In genomic region chr3:124585761-124586160, GRCm38 (mm10) we compare ENCODE assay signal across 32 mouse cellular contexts. TPM values are rescaled to one million over a fixed set of nuclear protein-coding genes. Genes with fewer than 3 reads are reported as not detected.
DNase-seq lines count a peak whose midpoint lies in the region; ATAC-seq and TF ChIP-seq lines count a peak whose summit lies in the region.
"Had no signal": no experiment of that assay in that cellular context is flagged by ENCODE, and none has a peak within 500 bp of the region (broad histone marks: within the 10 kb centered on the region; RNA-seq: fewer than 3 reads in every experiment).

No protein-coding gene starts in this region.

- no peaks in the 10 kb centered on the region for H3K9me3 ChIP-seq in hindbrain, postnatal 0 days (ENCODE audit: low read length)
- no peaks in the 10 kb centered on the region for H3K9me3 ChIP-seq in hindbrain, embryonic 16.5 days (ENCODE audit: control insufficient read depth, low read length)
- peaks cover 10% of the 10 kb centered on the region for H3K9me3 ChIP-seq in CH12.LX (replicated peaks; ENCODE audit: low read length)
- no peaks in the 10 kb centered on the region for H3K9me3 ChIP-seq in stomach, postnatal 0 days (ENCODE audit: control insufficient read depth, low read length)
- H3K9me3 ChIP-seq: forebrain, embryonic 10.5 days; hindbrain, embryonic 15.5 days; limb, embryonic 15.5 days had no signal

- TF ChIP-seq CTCF in hindbrain, postnatal 0 days (IDR thresholded peaks at IDR 0.05; ENCODE audit: low read depth): peak; percentile 56
- TF ChIP-seq CTCF in CH12.LX (conservative IDR thresholded peaks at IDR 0.05 in 1 of 2, IDR thresholded peaks at IDR 0.05 in 1 of 2; ENCODE audit: low read depth in 2 of 2, low read length in 2 of 2): peak in 1 of 2 experiments; percentile 26; a peak in 2 of 4 replicates
- TF ChIP-seq CTCF in stomach, postnatal 0 days (IDR thresholded peaks at IDR 0.05; ENCODE audit: low read depth): peak; percentile 41

- no peaks in the 10 kb centered on the region for H3K4me1 ChIP-seq in hindbrain, postnatal 0 days (ENCODE audit: insufficient read depth, low read length)
- H3K4me1 ChIP-seq in hindbrain, embryonic 16.5 days (ENCODE audit: control insufficient read depth, insufficient read depth, low read depth, low read length): no peaks in the 10 kb centered on the region
- no peaks in the 10 kb centered on the region for H3K4me1 ChIP-seq in CH12.LX (ENCODE audit: control insufficient read depth in 1 of 2, insufficient read depth in 2 of 2)
- H3K4me1 ChIP-seq in stomach, postnatal 0 days (replicated peaks; ENCODE audit: control insufficient read depth, insufficient read depth): no peaks in the 10 kb centered on the region
- H3K4me1 ChIP-seq: forebrain, embryonic 10.5 days; hindbrain, embryonic 15.5 days; limb, embryonic 15.5 days had no signal

- no peaks in the 10 kb centered on the region for H3K79me2 ChIP-seq in CH12.LX (replicated peaks; ENCODE audit: control insufficient read depth, extremely low read depth, insufficient read depth, poor library complexity, severe bottlenecking)

- intact Hi-C loops in left cerebral cortex, postnatal 4 days (cut with DNase I): loop anchor here (2.0 to 5.0 kb wide), 3 partner anchors 238 to 1067 kb away; no protein-coding TSS in a partner anchor
- intact Hi-C loops in left cerebral cortex, postnatal 10 days (cut with DNase I): loop anchor here (2.0 to 5.0 kb wide), 3 partner anchors 239 to 1068 kb away; no protein-coding TSS in a partner anchor

- no peak for ATAC-seq in hindbrain, postnatal 0 days
- ATAC-seq in hindbrain, embryonic 16.5 days: no peak
- no peak for ATAC-seq in stomach, postnatal 0 days (ENCODE audit: low FRiP score, low TSS enrichment)
- ATAC-seq: forebrain, embryonic 16.5 days; intestine, embryonic 16.5 days; midbrain, embryonic 16.5 days had no signal

- H3K9ac ChIP-seq in hindbrain, postnatal 0 days (replicated peaks; ENCODE audit: low read length): no peak overlapping the region
- H3K9ac ChIP-seq in hindbrain, embryonic 16.5 days (ENCODE audit: low read depth, low read length): no peak overlapping the region
- H3K9ac ChIP-seq in CH12.LX (ENCODE audit: insufficient read depth, low read depth): no peak overlapping the region
- H3K9ac ChIP-seq in stomach, postnatal 0 days (ENCODE audit: low read length): no peak overlapping the region
- H3K9ac ChIP-seq: hindbrain, embryonic 15.5 days; limb, embryonic 15.5 days; liver, embryonic 14.5 days had no signal

- no peak for TF ChIP-seq POLR2A in CH12.LX (IDR thresholded peaks at IDR 0.05; ENCODE audit: low read depth, low read length)

- H3K36me3 ChIP-seq in hindbrain, postnatal 0 days (ENCODE audit: insufficient read depth, low read length): no peaks in the 10 kb centered on the region
- no peaks in the 10 kb centered on the region for H3K36me3 ChIP-seq in hindbrain, embryonic 16.5 days (ENCODE audit: control insufficient read depth, insufficient read depth, low read length)
- H3K36me3 ChIP-seq in CH12.LX (replicated peaks in 1 of 2; ENCODE audit: control insufficient read depth in 1 of 2, insufficient read depth in 1 of 2, low read length in 1 of 2): no peaks in the 10 kb centered on the region
- no peaks in the 10 kb centered on the region for H3K36me3 ChIP-seq in stomach, postnatal 0 days (ENCODE audit: control insufficient read depth, insufficient read depth, low read length)
- H3K36me3 ChIP-seq: forebrain, embryonic 10.5 days; hindbrain, embryonic 15.5 days; limb, embryonic 15.5 days had no signal

- no peak overlapping the region for H3K27ac ChIP-seq in hindbrain, postnatal 0 days
- H3K27ac ChIP-seq in hindbrain, embryonic 16.5 days (ENCODE audit: low read depth, low read length): no peak overlapping the region
- no peak overlapping the region for H3K27ac ChIP-seq in CH12.LX (ENCODE audit: insufficient read depth, low read depth)
- no peak overlapping the region for H3K27ac ChIP-seq in stomach, postnatal 0 days (replicated peaks)
- H3K27ac ChIP-seq: forebrain, embryonic 10.5 days; hindbrain, embryonic 15.5 days; limb, embryonic 15.5 days; liver, embryonic 14.5 days; macrophage had no signal

- TF ChIP-seq RAD21 in CH12.LX (IDR thresholded peaks at IDR 0.05; ENCODE audit: low read depth, low read length): peak; percentile 29

- H3K27me3 ChIP-seq in hindbrain, postnatal 0 days (ENCODE audit: insufficient read depth, low read length): no peaks in the 10 kb centered on the region
- H3K27me3 ChIP-seq in hindbrain, embryonic 16.5 days (replicated peaks; ENCODE audit: control insufficient read depth, insufficient read depth, low read length): no peaks in the 10 kb centered on the region
- H3K27me3 ChIP-seq in CH12.LX (replicated peaks): no peaks in the 10 kb centered on the region
- no peaks in the 10 kb centered on the region for H3K27me3 ChIP-seq in stomach, postnatal 0 days (ENCODE audit: control insufficient read depth, insufficient read depth, low read length)
- H3K27me3 ChIP-seq: hindbrain, embryonic 15.5 days; limb, embryonic 15.5 days had no signal

- no peak for TF ChIP-seq EP300 in CH12.LX (IDR thresholded peaks at IDR 0.05; ENCODE audit: low read length)
- no peak for TF ChIP-seq EP300 in stomach, postnatal 0 days (optimal IDR thresholded peaks at IDR 0.05)

- DNase-seq in hindbrain, postnatal 0 days (ENCODE audit: low spot score): no peak
- peak; percentile 31 for DNase-seq in left cerebral cortex, postnatal 4 days
- no peak for DNase-seq in left cerebral cortex, postnatal 10 days (ENCODE audit: extremely low spot score in 1 of 2, low spot score in 2 of 2)
- no peak for DNase-seq in CH12.LX (ENCODE audit: extremely low read depth)
- no peak for DNase-seq in stomach, postnatal 0 days (ENCODE audit: low spot score)
- no peak for DNase-seq in spleen, adult 12 weeks (ENCODE audit: low spot score)
- DNase-seq: cerebellum, adult 11 months; cerebellum, postnatal 36 days; gastrocnemius, postnatal 14 days; heart, adult 11 months; layer of hippocampus, postnatal 36 days; thymus, adult 2 months had no signal

- no peak overlapping the region for H3K4me3 ChIP-seq in hindbrain, postnatal 0 days (ENCODE audit: low read length)
- H3K4me3 ChIP-seq in hindbrain, embryonic 16.5 days (ENCODE audit: low read length): no peak overlapping the region
- H3K4me3 ChIP-seq in CH12.LX (replicated peaks in 1 of 3; ENCODE audit: low read depth in 2 of 3, low read length in 2 of 3, poor library complexity in 1 of 3): no peak overlapping the region
- H3K4me3 ChIP-seq in stomach, postnatal 0 days (ENCODE audit: low read depth, low read length): no peak overlapping the region
- H3K4me3 ChIP-seq: forebrain, embryonic 10.5 days; hindbrain, embryonic 15.5 days; limb, embryonic 15.5 days had no signal

- H3K4me2 ChIP-seq in hindbrain, postnatal 0 days (ENCODE audit: low read depth, low read length): no peak overlapping the region
- no peak overlapping the region for H3K4me2 ChIP-seq in hindbrain, embryonic 16.5 days (ENCODE audit: low read length)
- H3K4me2 ChIP-seq in CH12.LX (ENCODE audit: insufficient read depth, low read depth, poor library complexity, severe bottlenecking): no peak overlapping the region
- H3K4me2 ChIP-seq in stomach, postnatal 0 days (replicated peaks; ENCODE audit: low read depth): no peak overlapping the region
- H3K4me2 ChIP-seq: heart, embryonic 11.5 days; hindbrain, embryonic 15.5 days; limb, embryonic 15.5 days had no signal

- dilution Hi-C loops in CH12.LX (cut with MboI; ENCODE audit: extremely low pct_ligation_motif_present, extremely low pct_unique_long_range_greater_than_20kb, low sequenced_read_pairs): no loop called here

- in situ Hi-C loops in CH12.LX (cut with MboI; ENCODE audit: low pct_ligation_motif_present, low pct_unique_long_range_greater_than_20kb, low sequenced_read_pairs): loop anchor here (25.0 kb wide), 1 partner anchor 1073 kb away; no protein-coding TSS in a partner anchor

- 97% methylated on average over 2 of the region's 2 CpGs for WGBS in hindbrain, postnatal 0 days
- 86% methylated on average over 2 of the region's 2 CpGs for WGBS in hindbrain, embryonic 16.5 days
- 74% methylated on average over 2 of the region's 2 CpGs for WGBS in stomach, postnatal 0 days

TF ChIP-seq in CH12.LX, 34 proteins besides CTCF, POLR2A, EP300 and RAD21:
- no peak for TF ChIP-seq CHD1 (IDR thresholded peaks at IDR 0.05; ENCODE audit: low read depth, low read length)
- peak; percentile 25; the same call in 1 of the 2 replicates for TF ChIP-seq SMC3 (IDR thresholded peaks at IDR 0.05; ENCODE audit: low read depth, low read length)

RNA-seq across cellular contexts. Expression of gene 1700003H04Rik, which starts 4.9 kb away (rescaled TPM):
- total RNA-seq in hindbrain, postnatal 0 days (2014; rRNA removed): not detected in 2 replicates
- polyA plus RNA-seq in hindbrain, postnatal 0 days (2015; fragmentation: Nextera tagmentation; extraction: Ambion mirVana): not detected in 2 replicates
- polyA plus RNA-seq in hindbrain, embryonic 16.5 days (2015; fragmentation: Nextera tagmentation; extraction: Ambion mirVana): not detected in 2 replicates
- not detected for total RNA-seq in left cerebral cortex, postnatal 4 days (2021)
- not detected for total RNA-seq in left cerebral cortex, postnatal 10 days (2021)
- not detected in 2 replicates for total RNA-seq in CH12.LX (2012; rRNA removed)
- total RNA-seq in CH12.LX (2014; rRNA removed): not detected in 2 replicates
- not detected in 2 replicates for polyA plus RNA-seq in CH12.LX (2012; ENCODE audit: insufficient read length, low read depth)
- polyA plus RNA-seq in stomach, postnatal 0 days (2015; fragmentation: Nextera tagmentation; extraction: Ambion mirVana): not detected in 2 replicates
- total RNA-seq: adrenal gland, postnatal 4 days; gastrocnemius, postnatal 14 days; hematopoietic stem cell, adult 5-6 weeks; layer of hippocampus, adult 18-20 months; layer of hippocampus, postnatal 36 days; left cerebral cortex, postnatal 36 days had no signal
- polyA plus RNA-seq: forebrain, embryonic 10.5 days; forebrain, embryonic 16.5 days; heart, embryonic 11.5 days; heart, postnatal 0 days; hindbrain, embryonic 15.5 days; intestine, embryonic 16.5 days; kidney, embryonic 16.5 days; limb, embryonic 15.5 days; liver, embryonic 14.5 days; lung, embryonic 16.5 days; macrophage; midbrain, embryonic 16.5 days; neural tube, embryonic 14.5 days; stomach, embryonic 16.5 days; thymus, adult 2 months; urinary bladder, adult 2 months had no signal
